In the genomic region with DNA sequence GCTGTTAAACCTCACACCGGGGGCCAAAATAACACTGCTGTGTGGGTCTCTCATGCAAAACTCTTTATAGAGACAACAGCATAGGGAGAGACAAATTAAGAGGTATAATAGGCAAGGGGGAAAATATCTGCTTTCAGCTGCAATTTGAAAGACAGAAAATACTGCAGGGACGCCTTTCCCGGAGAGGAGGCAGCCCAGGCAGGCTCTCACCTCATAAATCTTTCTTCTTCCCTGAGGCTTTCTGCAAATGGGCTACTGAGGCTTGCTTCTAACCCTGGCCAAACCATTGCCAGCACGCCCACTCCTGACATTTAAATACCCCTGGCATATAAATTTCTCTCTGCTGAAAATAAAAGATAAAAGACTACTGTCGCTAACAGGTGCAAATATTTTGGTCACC, we compare ENCODE assay signal across 11 mouse cellular contexts. TPM values are rescaled to one million over a fixed set of nuclear protein-coding genes. Genes with fewer than 3 reads are reported as not detected.
DNase-seq lines count a peak whose midpoint lies in the region; ATAC-seq and TF ChIP-seq lines count a peak whose summit lies in the region.
"Had no signal": no experiment of that assay in that cellular context is flagged by ENCODE, and none has a peak within 500 bp of the region (broad histone marks: within the 10 kb centered on the region; RNA-seq: fewer than 3 reads in every experiment).

No protein-coding gene starts in this region.

- no peak for TF ChIP-seq CTCF in bone marrow macrophage, adult 2 months (IDR thresholded peaks at IDR 0.05; ENCODE audit: low read depth, low read length)

- WGBS in forebrain, embryonic 11.5 days: 72% methylated on average over 5 of the region's 5 CpGs
- WGBS in forebrain, embryonic 10.5 days: 67% methylated on average over 5 of the region's 5 CpGs
- WGBS in hindbrain, embryonic 14.5 days: 42% methylated on average over 5 of the region's 5 CpGs
- 63% methylated on average over 5 of the region's 5 CpGs for WGBS in midbrain, embryonic 13.5 days

- H3K4me2 ChIP-seq in forebrain, embryonic 11.5 days (ENCODE audit: low read depth, low read length, severe bottlenecking): peak overlapping the region; percentile 98; the same call in 1 of the 2 replicates
- peak overlapping the region; percentile 99 for H3K4me2 ChIP-seq in hindbrain, embryonic 14.5 days (replicated peaks)
- H3K4me2 ChIP-seq in midbrain, embryonic 13.5 days (replicated peaks): peak overlapping the region; percentile 98

- no peak overlapping the region for H3K9ac ChIP-seq in forebrain, embryonic 11.5 days (ENCODE audit: low read length)
- H3K9ac ChIP-seq in hindbrain, embryonic 14.5 days: peak overlapping the region; percentile 57; the same call in 1 of the 2 replicates
- H3K9ac ChIP-seq in midbrain, embryonic 13.5 days (replicated peaks): peak overlapping the region; percentile 75; the same call in 1 of the 2 replicates

- ATAC-seq in forebrain, embryonic 11.5 days (replicated peaks; ENCODE audit: low FRiP score): no peak
- no peak for ATAC-seq in hindbrain, embryonic 14.5 days (ENCODE audit: low FRiP score)
- no peak for ATAC-seq in midbrain, embryonic 13.5 days

- H3K9me3 ChIP-seq in forebrain, embryonic 11.5 days (ENCODE audit: control insufficient read depth, low read length): no peaks in the 10 kb centered on the region
- H3K9me3 ChIP-seq in forebrain, embryonic 10.5 days: no peaks in the 10 kb centered on the region
- H3K9me3 ChIP-seq in hindbrain, embryonic 14.5 days (ENCODE audit: control insufficient read depth, low read length): no peaks in the 10 kb centered on the region
- H3K9me3 ChIP-seq in midbrain, embryonic 13.5 days: no peaks in the 10 kb centered on the region
- H3K9me3 ChIP-seq: intestine, embryonic 15.5 days had no signal

- H3K36me3 ChIP-seq in forebrain, embryonic 11.5 days (ENCODE audit: control insufficient read depth, insufficient read depth, low read length): no peaks in the 10 kb centered on the region
- no peaks in the 10 kb centered on the region for H3K36me3 ChIP-seq in forebrain, embryonic 10.5 days (replicated peaks)
- no peaks in the 10 kb centered on the region for H3K36me3 ChIP-seq in hindbrain, embryonic 14.5 days (replicated peaks; ENCODE audit: control insufficient read depth, insufficient read depth)
- no peaks in the 10 kb centered on the region for H3K36me3 ChIP-seq in midbrain, embryonic 13.5 days
- H3K36me3 ChIP-seq: G1E; intestine, embryonic 15.5 days had no signal

- peaks cover 17% of the 10 kb centered on the region for H3K27me3 ChIP-seq in forebrain, embryonic 11.5 days (ENCODE audit: control insufficient read depth, insufficient read depth, low read length)
- peaks cover 54% of the 10 kb centered on the region for H3K27me3 ChIP-seq in forebrain, embryonic 10.5 days (ENCODE audit: poor library complexity, severe bottlenecking)
- H3K27me3 ChIP-seq in hindbrain, embryonic 14.5 days (ENCODE audit: control insufficient read depth, insufficient read depth, low read length): no peaks in the 10 kb centered on the region
- peaks cover 25% of the 10 kb centered on the region for H3K27me3 ChIP-seq in midbrain, embryonic 13.5 days

- H3K27ac ChIP-seq in forebrain, embryonic 11.5 days (ENCODE audit: low read depth, low read length): no peak overlapping the region
- H3K27ac ChIP-seq in forebrain, embryonic 10.5 days: no peak overlapping the region
- no peak overlapping the region for H3K27ac ChIP-seq in bone marrow macrophage, adult 2 months (ENCODE audit: insufficient read depth, low read depth, low read length)
- H3K27ac ChIP-seq in hindbrain, embryonic 14.5 days: peak overlapping the region; percentile 57; the same call in 1 of the 2 replicates
- no peak overlapping the region for H3K27ac ChIP-seq in midbrain, embryonic 13.5 days
- H3K27ac ChIP-seq: intestine, embryonic 15.5 days had no signal

- peaks cover 12% of the 10 kb centered on the region; the same call in 1 of the 2 replicates for H3K4me1 ChIP-seq in forebrain, embryonic 11.5 days (replicated peaks; ENCODE audit: control insufficient read depth, insufficient read depth, low read length)
- peaks cover 56% of the 10 kb centered on the region for H3K4me1 ChIP-seq in forebrain, embryonic 10.5 days
- H3K4me1 ChIP-seq in bone marrow macrophage, adult 2 months (ENCODE audit: control insufficient read depth, insufficient read depth, low read length): peaks cover 21% of the 10 kb centered on the region
- peaks cover 20% of the 10 kb centered on the region for H3K4me1 ChIP-seq in hindbrain, embryonic 14.5 days (replicated peaks; ENCODE audit: control insufficient read depth, insufficient read depth, low read length)
- H3K4me1 ChIP-seq in midbrain, embryonic 13.5 days (replicated peaks): peaks cover 46% of the 10 kb centered on the region

- no peak for DNase-seq in forebrain, embryonic 11.5 days (ENCODE audit: low spot score)
- no peak for DNase-seq in forebrain, embryonic 10.5 days (ENCODE audit: extremely low spot score, low spot score)
- no peak for DNase-seq in hindbrain, embryonic 14.5 days (ENCODE audit: low spot score)
- DNase-seq in thymus, postnatal 14 days: no peak
- DNase-seq in gastrocnemius, adult 18-20 months (ENCODE audit: low spot score): no peak
- no peak for DNase-seq in layer of hippocampus, postnatal 14 days (ENCODE audit: low spot score in 2 of 2)
- DNase-seq: right cerebral cortex, adult 18-20 months had no signal

- TF ChIP-seq POLR2A in bone marrow macrophage, adult 2 months (IDR thresholded peaks at IDR 0.05; ENCODE audit: borderline replicate concordance, low read depth, low read length): no peak

- H3K4me3 ChIP-seq in forebrain, embryonic 11.5 days (ENCODE audit: low read depth, low read length): no peak overlapping the region
- no peak overlapping the region for H3K4me3 ChIP-seq in forebrain, embryonic 10.5 days
- 0 out of 2 replicates have a peak overlapping the region, but pooled peaks have one; percentile 81 for H3K4me3 ChIP-seq in bone marrow macrophage, adult 2 months (ENCODE audit: insufficient read depth, low read length)
- H3K4me3 ChIP-seq in hindbrain, embryonic 14.5 days (replicated peaks; ENCODE audit: low read length): peak overlapping the region; percentile 71; the same call in 1 of the 2 replicates
- peak overlapping the region; percentile 67; the same call in 1 of the 2 replicates for H3K4me3 ChIP-seq in midbrain, embryonic 13.5 days (replicated peaks)

RNA-seq across cellular contexts. Expression of gene Man1c1, which starts 1.2 kb away (rescaled TPM):
- polyA plus RNA-seq in forebrain, embryonic 11.5 days (2014; fragmentation: Nextera tagmentation; extraction: Ambion mirVana): 5.2 and 5.3 TPM in 2 replicates
- polyA plus RNA-seq in forebrain, embryonic 10.5 days (2016; fragmentation: Nextera tagmentation; extraction: Ambion mirVana): 2.3 and 2.8 TPM in 2 replicates
- 87.4 and 93.7 TPM in 2 replicates for polyA plus RNA-seq in bone marrow macrophage, adult 2 months (2012; ENCODE audit: insufficient read depth, insufficient read length, missing spikeins)
- 7.1 and 7.2 TPM in 2 replicates for polyA plus RNA-seq in hindbrain, embryonic 14.5 days (2014; fragmentation: Nextera tagmentation; extraction: Ambion mirVana)
- 1.9 and 2.4 TPM in 2 replicates for polyA plus RNA-seq in midbrain, embryonic 13.5 days (2015; fragmentation: Nextera tagmentation; extraction: Ambion mirVana)
- 1 to 10 TPM; 2.5 to 3.6 TPM for total RNA-seq in gastrocnemius, adult 18-20 months (2021)
- total RNA-seq in layer of hippocampus, postnatal 14 days (2021): 10 to 100 TPM; 18.9 to 19.8 TPM
- polyA plus RNA-seq: G1E had no signal

Comparison
In these comparisons a context has a peak if more than half of its experiments do, and no peak if none do; other contexts are left out.
1. H3K4me3 ChIP-seq: peak in bone marrow macrophage, adult 2 months (single experiment), hindbrain, embryonic 14.5 days (single experiment) and midbrain, embryonic 13.5 days (single experiment); none in forebrain, embryonic 11.5 days (single experiment) and forebrain, embryonic 10.5 days (single experiment).
2. RNA of gene Man1c1, which starts 1.2 kb away (polyA plus RNA-seq): 87.4 to 93.7 TPM in bone marrow macrophage, adult 2 months; 7.1 to 7.2 TPM in hindbrain, embryonic 14.5 days, 5.2 to 5.3 TPM in forebrain, embryonic 11.5 days, 1.9 to 2.4 TPM in midbrain, embryonic 13.5 days and 2.3 to 2.8 TPM in forebrain, embryonic 10.5 days; every median in the first group is over 10 times any median in the second.
3. Peak in every context shown above with its lines, with median percentiles within 50 percentile points of each other: H3K4me2 ChIP-seq.